Mouse (Mus musculus) forebrain, embryonic 15.5 days (tissue): Measurements from ENCODE around the gene Ankrd53. TPM values are rescaled to one million over a fixed set of nuclear protein-coding genes. Genes with fewer than 3 reads are reported as not detected.

Experiments
- ATAC-seq: fragments of 200-750 bp; cut with Nextera tagmentation; replicated peaks from 2 replicates; pipeline ENCODE4 v1.8.0; 2017; ENCODE audit warnings: mild to moderate bottlenecking, moderate TSS enrichment, moderate library complexity
- H3K27ac ChIP-seq: fragments of 300-500 bp; sonication (generic); replicated peaks from 2 replicates; pipeline ENCODE4 v1.5.1; 2015; ENCODE audit warnings: mild to moderate bottlenecking, inconsistent platforms
- H3K27me3 ChIP-seq: fragments of 300-500 bp; sonication (generic); 2 replicates; pipeline ENCODE4 v1.6.1; 2015; ENCODE audit warnings: inconsistent platforms
- H3K36me3 ChIP-seq: fragments of 300-500 bp; sonication (generic); 2 replicates; pipeline ENCODE4 v1.6.1; 2015; ENCODE audit warnings: mild to moderate bottlenecking, inconsistent platforms
- H3K4me1 ChIP-seq: fragments of 300-500 bp; sonication (generic); 2 replicates; pipeline ENCODE4 v1.6.1; 2015; ENCODE audit warnings: inconsistent platforms
- H3K4me2 ChIP-seq: fragments of 300-500 bp; sonication (generic); replicated peaks from 2 replicates; pipeline ENCODE4 v1.6.1; 2015; ENCODE audit warnings: mild to moderate bottlenecking, inconsistent platforms
- H3K4me3 ChIP-seq: fragments of 300-500 bp; sonication (generic); 2 replicates; pipeline ENCODE4 v1.5.1; 2015; ENCODE audit warnings: mild to moderate bottlenecking, inconsistent platforms
- H3K9ac ChIP-seq: fragments of 300-500 bp; sonication (generic); replicated peaks from 2 replicates; pipeline ENCODE4 v1.6.1; 2015; ENCODE audit warnings: mild to moderate bottlenecking, inconsistent platforms
- H3K9me3 ChIP-seq: fragments of 300-500 bp; sonication (generic); 2 replicates; pipeline ENCODE4 v1.6.1; 2016; ENCODE audit warnings: inconsistent platforms
- WGBS: fragments of 180-500 bp; shearing (Covaris S2); methylation state at CpG from one replicate; pipeline ENCODE4 v1.1.7; 2015; ENCODE audit warnings: mixed read lengths; 5-methylcytosine and 5-hydroxymethylcytosine counted together
- polyA plus RNA-seq: library from polyadenylated mRNA; unstranded; fragments of >200 nt; fragmentation: Nextera tagmentation; extraction: Ambion mirVana; gene quantifications from 2 replicates; pipeline ENCODE4 v1.2.1, GENCODE M21; 2015

The Ankrd53 gene
- polyA plus RNA-seq, 1 experiment from 2014 or later, result 0.19 TPM

GRCm38 (mm10) chr6:83738596-83738995 is 23.8 kb upstream of the Ankrd53 start:
- no peak overlapping the region for H3K9ac ChIP-seq
- peaks cover 3% of the 10 kb centered on the region; the same call in 1 of the 2 replicates for H3K4me1 ChIP-seq
- no peak overlapping the region for H3K4me2 ChIP-seq
- H3K27me3 ChIP-seq, result no peaks in the 10 kb centered on the region
- 86% methylated on average over 6 of the region's 6 CpGs for WGBS
- no peaks in the 10 kb centered on the region for H3K9me3 ChIP-seq
- no peak overlapping the region for H3K27ac ChIP-seq
- no peak overlapping the region for H3K4me3 ChIP-seq
- ATAC-seq, result no peak
- H3K36me3 ChIP-seq, result no peaks in the 10 kb centered on the region

GRCm38 (mm10) chr6:83742761-83743160 is 19.7 kb upstream of the Ankrd53 start, which contains the start of gene Atp6v1b1:
Gene Atp6v1b1, plus strand, starts transcription at chr6:83742990.
- Histone ChIP-seq H3K9me3 (no peaks in the 10 kb centered on the region), H3K4me2 (no peak within 1 kb of the TSS), H3K27me3 (no peaks in the 10 kb centered on the region), H3K4me1 (peaks cover 3% of the 10 kb centered on the region; the same call in 1 of the 2 replicates), H3K4me3 (no peak within 1 kb of the TSS), H3K36me3 (no peaks in the 10 kb centered on the region), H3K27ac (no peak within 1 kb of the TSS), H3K9ac (no peak within 1 kb of the TSS)
- ATAC-seq, result peak; percentile 53; the same call in 1 of the 2 replicates
- 60% methylated on average over 5 of the region's 5 CpGs for WGBS

GRCm38 (mm10) chr6:83743212-83743611 is 19.2 kb upstream of the Ankrd53 start:
- H3K9ac ChIP-seq, result no peak overlapping the region
- H3K27me3 ChIP-seq, result no peaks in the 10 kb centered on the region
- H3K4me2 ChIP-seq, result no peak overlapping the region
- no peak overlapping the region for H3K4me3 ChIP-seq
- no peaks in the 10 kb centered on the region for H3K9me3 ChIP-seq
- no peaks in the 10 kb centered on the region for H3K36me3 ChIP-seq
- H3K4me1 ChIP-seq, result peaks cover 3% of the 10 kb centered on the region; the same call in 1 of the 2 replicates
- WGBS, result 60% methylated on average over 5 of the region's 5 CpGs
- no peak for ATAC-seq
- H3K27ac ChIP-seq, result no peak overlapping the region

GRCm38 (mm10) chr6:83744126-83744525 is 18.3 kb upstream of the Ankrd53 start:
- no peak overlapping the region for H3K9ac ChIP-seq
- H3K9me3 ChIP-seq, result no peaks in the 10 kb centered on the region
- peaks cover 3% of the 10 kb centered on the region; the same call in 1 of the 2 replicates for H3K4me1 ChIP-seq
- H3K36me3 ChIP-seq, result no peaks in the 10 kb centered on the region
- H3K4me2 ChIP-seq, result no peak overlapping the region
- H3K4me3 ChIP-seq, result no peak overlapping the region
- no peaks in the 10 kb centered on the region for H3K27me3 ChIP-seq
- H3K27ac ChIP-seq, result no peak overlapping the region
- ATAC-seq, result no peak; the same call in 1 of the 2 replicates
- 60% methylated on average over 5 of the region's 5 CpGs for WGBS

GRCm38 (mm10) chr6:83744557-83744956 is 17.9 kb upstream of the Ankrd53 start:
- H3K9me3 ChIP-seq, result no peaks in the 10 kb centered on the region
- peaks cover 3% of the 10 kb centered on the region; the same call in 1 of the 2 replicates for H3K4me1 ChIP-seq
- ATAC-seq, result no peak
- no peak overlapping the region for H3K27ac ChIP-seq
- no peaks in the 10 kb centered on the region for H3K27me3 ChIP-seq
- 61% methylated on average over 5 of the region's 5 CpGs for WGBS
- no peak overlapping the region for H3K4me2 ChIP-seq
- H3K4me3 ChIP-seq, result no peak overlapping the region
- H3K9ac ChIP-seq, result no peak overlapping the region
- H3K36me3 ChIP-seq, result no peaks in the 10 kb centered on the region

- H3K9me3 ChIP-seq, result no peaks in the 10 kb centered on the region
- 40% methylated on average over 2 of the region's 2 CpGs for WGBS
- H3K27ac ChIP-seq, result no peak overlapping the region
- H3K27me3 ChIP-seq, result no peaks in the 10 kb centered on the region
- H3K4me3 ChIP-seq, result no peak overlapping the region
- peaks cover 3% of the 10 kb centered on the region; the same call in 1 of the 2 replicates for H3K4me1 ChIP-seq
- no peak overlapping the region for H3K9ac ChIP-seq
- ATAC-seq, result no peak
- no peaks in the 10 kb centered on the region for H3K36me3 ChIP-seq
- H3K4me2 ChIP-seq, result no peak overlapping the region
Observed at GRCm38 (mm10) chr6:83745466-83745865, 17.0 kb upstream of the Ankrd53 start.

- no peaks in the 10 kb centered on the region for H3K4me1 ChIP-seq
- no peaks in the 10 kb centered on the region for H3K9me3 ChIP-seq
- H3K9ac ChIP-seq, result no peak overlapping the region
- no peaks in the 10 kb centered on the region for H3K36me3 ChIP-seq
- no peak overlapping the region for H3K4me3 ChIP-seq
- H3K4me2 ChIP-seq, result no peak overlapping the region
- H3K27ac ChIP-seq, result no peak overlapping the region
- ATAC-seq, result no peak
- WGBS, result 44% methylated on average over 3 of the region's 3 CpGs
- H3K27me3 ChIP-seq, result no peaks in the 10 kb centered on the region; the same call in 1 of the 2 replicates
Observed at GRCm38 (mm10) chr6:83749286-83749685, 13.2 kb upstream of the Ankrd53 start.

GRCm38 (mm10) chr6:83750171-83750684 is 12.2 kb upstream of the Ankrd53 start:
- H3K27ac ChIP-seq, result no peak overlapping the region
- H3K9ac ChIP-seq, result no peak overlapping the region
- H3K4me3 ChIP-seq, result no peak overlapping the region
- H3K4me2 ChIP-seq, result no peak overlapping the region
- H3K4me1 ChIP-seq, result no peaks in the 10 kb centered on the region
- H3K36me3 ChIP-seq, result no peaks in the 10 kb centered on the region
- ATAC-seq, result no peak
- WGBS, result 5% methylated on average over 11 of the region's 11 CpGs
- H3K9me3 ChIP-seq, result no peaks in the 10 kb centered on the region
- H3K27me3 ChIP-seq, result no peaks in the 10 kb centered on the region; the same call in 1 of the 2 replicates

- H3K9me3 ChIP-seq, result no peaks in the 10 kb centered on the region
- ATAC-seq, result no peak
- H3K4me1 ChIP-seq, result peaks cover 6% of the 10 kb centered on the region
- H3K27ac ChIP-seq, result no peak overlapping the region
- H3K4me2 ChIP-seq, result no peak overlapping the region
- peaks cover 36% of the 10 kb centered on the region for H3K27me3 ChIP-seq
- no peak overlapping the region for H3K4me3 ChIP-seq
- no peaks in the 10 kb centered on the region for H3K36me3 ChIP-seq
- no peak overlapping the region for H3K9ac ChIP-seq
- WGBS, result 85% methylated on average over 9 of the region's 9 CpGs
Observed at GRCm38 (mm10) chr6:83756051-83756450, 6.4 kb upstream of the Ankrd53 start.

GRCm38 (mm10) chr6:83762880-83763431 is 512 bp downstream of the Ankrd53 start:
- 2% methylated on average over 35 of the region's 35 CpGs for WGBS
- Histone ChIP-seq H3K9me3 (no peaks in the 10 kb centered on the region), H3K27ac (no peak overlapping the region), H3K4me3 (peak overlapping the region; percentile 24), H3K9ac (no peak overlapping the region), H3K27me3 (peaks cover 50% of the 10 kb centered on the region), H3K4me1 (peaks cover 12% of the 10 kb centered on the region), H3K36me3 (no peaks in the 10 kb centered on the region), H3K4me2 (peak overlapping the region; percentile 42)
- no peak; the same call in 1 of the 2 replicates for ATAC-seq

- Histone ChIP-seq H3K4me3 (no peak overlapping the region), H3K27me3 (peaks cover 19% of the 10 kb centered on the region), H3K4me1 (peaks cover 7% of the 10 kb centered on the region), H3K9me3 (no peaks in the 10 kb centered on the region), H3K9ac (no peak overlapping the region), H3K36me3 (peaks cover 18% of the 10 kb centered on the region), H3K4me2 (no peak overlapping the region), H3K27ac (no peak overlapping the region)
- ATAC-seq, result no peak
- 93% methylated on average over 3 of the region's 3 CpGs for WGBS
Observed at GRCm38 (mm10) chr6:83766982-83767381, 4.5 kb downstream of the Ankrd53 start.

GRCm38 (mm10) chr6:83768485-83768884 is 6.0 kb downstream of the Ankrd53 start:
- no peak overlapping the region for H3K4me2 ChIP-seq
- H3K9ac ChIP-seq, result no peak overlapping the region
- H3K4me1 ChIP-seq, result peaks cover 1% of the 10 kb centered on the region; the same call in 1 of the 2 replicates
- no peak overlapping the region for H3K4me3 ChIP-seq
- H3K9me3 ChIP-seq, result no peaks in the 10 kb centered on the region
- ATAC-seq, result no peak
- H3K27me3 ChIP-seq, result peaks cover 4% of the 10 kb centered on the region
- peaks cover 21% of the 10 kb centered on the region for H3K36me3 ChIP-seq
- 84% methylated on average over 5 of the region's 5 CpGs for WGBS
- H3K27ac ChIP-seq, result no peak overlapping the region
